Mouse (Mus musculus): ENCODE measurements around the gene Nxn.
A peak's percentile ranks its signal among the peaks of the same experiment; 100 is the strongest.

DNA sequence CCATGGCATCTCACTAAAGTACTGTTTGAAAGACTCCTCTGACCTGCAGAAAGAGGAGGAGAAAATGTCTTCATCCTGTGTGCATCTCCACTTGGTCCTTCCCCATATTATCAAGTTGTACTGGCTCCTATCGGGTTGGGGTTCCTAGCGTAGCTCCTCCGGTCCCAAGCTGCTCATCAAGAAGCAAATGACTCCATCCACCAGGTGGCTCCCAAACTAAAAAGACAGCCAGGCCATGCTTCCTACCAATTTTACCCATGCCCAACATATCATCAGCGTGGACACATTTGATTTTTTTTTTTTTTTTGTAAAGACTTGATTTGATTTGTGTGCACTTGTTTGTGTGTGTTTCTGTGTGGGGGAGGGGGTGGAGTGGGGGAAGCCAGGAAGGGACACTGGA is 126.5 kb downstream of the Nxn start:
- peak; percentile 65 for TF ChIP-seq CTCF (IDR thresholded peaks at IDR 0.05)
- no peak for TF ChIP-seq POLR2A (IDR thresholded peaks at IDR 0.05; ENCODE audit: insufficient read depth, low read depth, low read length)
- no peak for TF ChIP-seq EP300 (IDR thresholded peaks at IDR 0.05; ENCODE audit: insufficient read depth, low read depth, low read length)

Data from heart, adult 2 months (tissue).